Mouse (Mus musculus) erythroblast, embryonic 14.5 days (primary cell): ENCODE data around the gene Bach2. TPM values are rescaled to one million over a fixed set of nuclear protein-coding genes. Genes with fewer than 3 reads are reported as not detected.

Experiments
- H3K27me3 ChIP-seq: 2 replicates; pipeline ENCODE4 v1.6.1; 2012; ENCODE audit warnings: inconsistent platforms; ENCODE audit not compliant: control insufficient read depth
- H3K36me3 ChIP-seq: 2 replicates; pipeline ENCODE4 v1.6.1; 2012; ENCODE audit warnings: mild to moderate bottlenecking, inconsistent platforms; ENCODE audit not compliant: control insufficient read depth
- H3K4me1 ChIP-seq: 2 replicates; pipeline ENCODE4 v1.6.1; 2012; ENCODE audit warnings: inconsistent platforms; ENCODE audit not compliant: control insufficient read depth
- H3K4me3 ChIP-seq: replicated peaks from 2 replicates; pipeline ENCODE3; 2012; ENCODE audit warnings: moderate library complexity, mild to moderate bottlenecking, inconsistent platforms
- H3K9me3 ChIP-seq: 2 replicates; pipeline ENCODE4 v1.6.1; 2012; ENCODE audit warnings: low read length, inconsistent platforms, mixed read lengths; ENCODE audit not compliant: control insufficient read depth
- GATA1 ChIP-seq: IDR thresholded peaks from 2 replicates; pipeline ENCODE4 v1.6.1; 2012; ENCODE audit warnings: low read length, inconsistent platforms, mixed read lengths
- TAL1 ChIP-seq: IDR thresholded peaks from 3 replicates; pipeline ENCODE4 v1.6.1; 2012; ENCODE audit warnings: low read length, inconsistent platforms, mixed read lengths
- polyA plus RNA-seq: library from polyadenylated mRNA; stranded (reverse); fragments of >175 nt; gene quantifications from 2 replicates; pipeline ENCODE4 v1.2.3, GENCODE M21; 2012

Gene Bach2
- polyA plus RNA-seq, 1 experiment, result 0.02 TPM

DNA sequence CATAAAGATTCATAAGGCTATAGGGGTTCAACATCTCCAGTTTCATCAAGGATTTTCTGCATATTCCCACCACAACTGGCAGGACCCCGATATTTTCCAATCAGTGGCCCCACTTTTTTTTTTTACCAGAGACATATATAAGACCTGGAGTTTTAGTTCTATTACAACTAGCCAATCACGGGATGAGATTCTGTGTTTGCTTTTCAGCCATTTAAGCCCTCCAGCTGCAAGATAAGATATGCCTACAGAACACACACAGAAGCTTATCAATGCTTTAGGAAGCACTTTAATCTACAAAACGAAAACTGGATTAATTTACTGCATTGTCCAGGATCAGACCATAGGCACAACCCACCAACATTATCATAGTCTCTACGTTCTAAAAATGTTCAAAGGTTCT lies 33.8 kb upstream of the Bach2 start:
- Histone ChIP-seq H3K4me1 (peaks cover 35% of the 10 kb centered on the region), H3K4me3 (no peak overlapping the region), H3K9me3 (no peaks in the 10 kb centered on the region), H3K36me3 (no peaks in the 10 kb centered on the region), H3K27me3 (no peaks in the 10 kb centered on the region)
- TF ChIP-seq GATA1, result no peak
- TF ChIP-seq TAL1, result no peak

DNA sequence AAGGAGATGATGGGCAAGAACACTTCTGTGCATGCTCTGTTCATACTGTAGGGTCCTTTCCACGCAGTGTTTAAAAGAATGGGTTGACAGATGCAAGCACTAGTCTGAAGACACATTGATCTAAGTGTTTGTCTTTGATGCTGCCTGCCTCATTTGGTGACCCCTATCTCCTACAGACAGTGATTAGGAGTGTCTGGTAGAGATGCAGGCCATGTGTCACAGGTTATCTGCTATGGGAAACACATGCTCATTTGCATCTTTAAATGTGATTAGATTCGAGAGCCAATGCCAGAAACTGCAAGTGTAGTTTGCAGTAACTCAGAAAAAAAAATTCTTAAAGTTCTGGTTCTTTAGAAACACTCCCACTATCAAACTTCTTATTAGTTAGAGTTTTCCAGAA lies 32.8 kb upstream of the Bach2 start:
- Histone ChIP-seq H3K9me3 (no peaks in the 10 kb centered on the region), H3K27me3 (no peaks in the 10 kb centered on the region), H3K4me1 (peaks cover 36% of the 10 kb centered on the region), H3K4me3 (no peak overlapping the region), H3K36me3 (no peaks in the 10 kb centered on the region)
- no peak for TF ChIP-seq TAL1
- no peak for TF ChIP-seq GATA1

DNA sequence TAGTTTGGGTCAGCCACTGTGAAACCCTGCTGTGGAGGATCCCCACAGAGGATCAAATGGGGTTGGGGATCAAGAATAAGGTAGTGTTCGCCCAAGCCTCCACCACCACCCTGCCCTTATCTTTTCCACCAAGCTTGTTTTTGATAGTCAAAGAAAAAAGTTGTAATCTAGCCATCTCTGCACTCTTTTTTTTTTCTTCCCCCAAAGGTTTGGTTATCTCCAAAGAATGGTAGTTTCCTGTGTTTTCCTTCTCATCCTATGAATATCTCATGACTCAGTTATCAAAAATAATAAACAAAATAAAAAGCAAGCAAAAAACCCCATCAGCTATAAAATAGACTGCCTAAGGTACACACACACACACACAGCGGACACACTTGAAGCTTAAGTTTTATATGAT lies 28.6 kb upstream of the Bach2 start:
- Histone ChIP-seq H3K27me3 (no peaks in the 10 kb centered on the region), H3K4me3 (no peak overlapping the region), H3K9me3 (no peaks in the 10 kb centered on the region), H3K36me3 (no peaks in the 10 kb centered on the region), H3K4me1 (peaks cover 28% of the 10 kb centered on the region)
- TF ChIP-seq GATA1 (no peak), TAL1 (no peak)

DNA sequence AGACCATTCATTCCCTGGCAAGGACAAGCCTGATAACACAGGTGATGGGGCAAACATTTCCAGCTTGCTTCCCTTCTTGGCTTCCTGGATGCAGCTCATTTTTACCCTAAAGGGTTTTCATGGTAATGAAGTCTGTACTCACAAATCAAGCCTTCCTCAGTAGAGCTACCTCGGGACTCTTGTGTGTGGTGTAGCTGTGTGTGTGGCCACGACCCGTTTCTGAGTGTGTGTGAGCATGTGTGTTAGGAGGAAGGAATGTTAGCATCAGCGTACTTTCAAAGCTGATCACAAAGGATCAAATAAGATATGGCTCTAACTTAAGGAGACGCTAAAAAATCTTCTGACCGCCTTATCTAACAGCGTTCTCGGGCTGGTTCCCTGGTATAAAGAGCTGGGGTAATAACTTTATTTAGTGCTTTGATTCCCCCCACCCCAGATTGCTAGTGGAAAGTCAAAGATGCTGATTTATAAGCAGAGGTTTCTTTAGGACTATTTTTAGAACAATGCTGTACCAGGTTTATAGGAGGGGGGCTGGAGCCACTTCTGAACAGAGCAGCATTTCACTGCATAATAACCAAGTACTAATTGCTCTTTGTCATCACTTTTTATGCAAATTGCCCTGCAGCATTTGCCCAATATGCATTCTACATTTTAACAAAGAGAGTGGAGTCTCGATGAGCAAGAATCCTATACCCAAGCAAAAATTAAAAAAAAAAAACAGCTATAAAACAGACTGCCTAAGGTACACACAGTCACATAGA lies 28.0 kb upstream of the Bach2 start:
- Histone ChIP-seq H3K9me3 (no peaks in the 10 kb centered on the region), H3K27me3 (no peaks in the 10 kb centered on the region), H3K36me3 (no peaks in the 10 kb centered on the region), H3K4me1 (peaks cover 22% of the 10 kb centered on the region), H3K4me3 (no peak overlapping the region)
- TF ChIP-seq TAL1 (no peak), GATA1 (no peak)

DNA sequence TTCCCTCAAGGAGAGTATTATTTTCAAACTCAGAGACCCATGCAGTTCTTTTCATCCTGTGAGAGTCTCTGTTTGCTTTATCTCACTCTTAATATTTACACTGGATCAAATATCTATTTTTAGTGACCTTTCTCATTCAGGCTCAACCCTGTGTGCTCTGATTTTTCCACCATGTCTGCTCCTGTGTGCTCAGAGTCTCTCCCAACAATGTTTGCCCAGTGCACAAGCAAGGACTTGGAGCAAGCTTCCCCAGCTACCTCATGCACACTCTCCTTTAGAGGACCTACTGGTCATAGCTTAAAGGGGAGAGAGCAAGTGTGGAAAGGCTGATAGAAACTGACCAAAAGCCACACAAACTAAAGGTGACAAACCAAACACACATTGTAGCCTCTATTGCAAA lies 26.0 kb upstream of the Bach2 start:
- Histone ChIP-seq H3K4me3 (no peak overlapping the region), H3K27me3 (no peaks in the 10 kb centered on the region), H3K4me1 (peaks cover 4% of the 10 kb centered on the region), H3K9me3 (no peaks in the 10 kb centered on the region), H3K36me3 (no peaks in the 10 kb centered on the region)
- no peak for TF ChIP-seq TAL1
- TF ChIP-seq GATA1, result no peak

DNA sequence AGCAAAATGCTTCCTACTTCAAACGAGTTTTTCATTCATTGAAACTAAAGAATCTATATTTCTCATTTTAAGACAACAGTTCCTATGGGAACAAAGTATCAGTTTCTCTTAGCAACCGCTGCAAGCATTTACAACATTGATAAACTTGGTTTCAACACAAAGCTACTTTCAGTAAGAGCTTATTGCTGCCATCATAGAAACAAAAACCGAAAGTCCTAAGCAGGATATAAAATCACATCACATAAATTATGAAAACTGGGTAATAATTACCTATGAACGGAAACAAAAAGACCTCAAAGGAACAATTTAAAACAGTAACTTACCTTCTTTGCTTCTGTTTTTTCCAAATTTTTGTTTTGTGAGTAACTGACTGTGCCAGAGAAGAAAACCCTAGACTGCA lies 22.1 kb upstream of the Bach2 start:
- Histone ChIP-seq H3K4me3 (no peak overlapping the region), H3K27me3 (no peaks in the 10 kb centered on the region; the same call in 1 of the 2 replicates), H3K36me3 (no peaks in the 10 kb centered on the region), H3K9me3 (no peaks in the 10 kb centered on the region), H3K4me1 (no peaks in the 10 kb centered on the region)
- no peak for TF ChIP-seq TAL1
- no peak for TF ChIP-seq GATA1

DNA sequence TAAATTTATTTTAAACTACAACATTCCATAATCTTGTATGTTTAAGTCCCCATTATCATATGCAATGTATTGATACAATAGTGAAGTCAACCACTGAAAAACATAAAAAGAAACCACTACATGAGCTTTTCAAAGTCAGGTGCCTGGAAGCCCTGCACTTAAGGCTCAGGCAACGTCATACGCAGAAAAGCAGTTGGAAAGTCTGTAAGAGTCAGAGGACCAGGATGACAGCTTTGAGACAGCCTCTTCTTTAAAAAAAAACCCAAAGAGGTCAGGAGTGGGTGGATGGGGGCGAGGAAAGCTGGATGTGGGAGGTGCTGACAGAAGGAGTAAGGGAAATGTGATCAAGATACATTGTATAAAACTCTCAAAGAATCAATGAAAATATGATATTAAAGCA lies 21.6 kb upstream of the Bach2 start:
- peaks cover 3% of the 10 kb centered on the region; the same call in 1 of the 2 replicates for H3K27me3 ChIP-seq
- TF ChIP-seq GATA1 (no peak), TAL1 (no peak)
- no peaks in the 10 kb centered on the region for H3K4me1 ChIP-seq
- no peak overlapping the region for H3K4me3 ChIP-seq
- H3K9me3 ChIP-seq, result no peaks in the 10 kb centered on the region
- no peaks in the 10 kb centered on the region for H3K36me3 ChIP-seq

DNA sequence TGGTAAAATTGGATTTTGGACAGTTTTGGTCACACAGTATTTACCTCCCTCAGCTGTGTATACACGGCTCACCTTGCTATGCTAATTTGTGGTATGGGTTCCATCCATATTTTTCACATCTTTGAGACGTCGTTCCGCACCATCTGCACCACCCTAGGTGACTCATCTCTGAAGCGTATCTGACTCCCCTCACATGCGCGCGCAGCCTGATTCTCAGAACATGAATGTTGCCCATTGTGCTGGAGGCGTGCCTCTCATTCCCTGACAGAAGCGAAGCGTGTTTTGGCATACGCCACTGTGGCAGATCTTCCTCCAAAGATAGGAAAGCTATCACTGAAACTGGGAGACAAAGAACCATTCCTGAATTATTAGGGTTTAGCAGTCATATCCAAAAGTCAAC lies 21.0 kb upstream of the Bach2 start:
- peaks cover 5% of the 10 kb centered on the region; the same call in 1 of the 2 replicates for H3K27me3 ChIP-seq
- TF ChIP-seq GATA1, result no peak
- TF ChIP-seq TAL1, result no peak
- no peaks in the 10 kb centered on the region for H3K36me3 ChIP-seq
- H3K4me1 ChIP-seq, result no peaks in the 10 kb centered on the region
- no peaks in the 10 kb centered on the region for H3K9me3 ChIP-seq
- H3K4me3 ChIP-seq, result no peak overlapping the region

DNA sequence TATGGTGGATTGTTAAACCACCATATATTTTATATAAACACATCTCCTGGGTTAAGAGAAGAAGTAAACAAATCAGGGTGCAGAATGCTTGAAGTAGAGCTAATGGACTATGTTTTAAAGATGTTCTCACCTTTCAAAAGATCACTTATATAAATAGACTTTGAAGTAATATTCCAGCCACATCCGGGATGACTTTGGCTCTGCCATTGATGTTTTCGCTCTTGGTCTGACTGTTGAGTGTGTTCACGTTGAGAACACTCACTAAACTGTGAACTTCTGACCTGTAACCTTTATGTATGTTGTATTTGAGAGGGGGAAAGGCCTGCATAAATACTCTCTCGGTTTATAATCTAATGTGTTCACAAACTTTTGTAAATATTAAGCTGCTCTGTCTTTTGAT lies 20.2 kb upstream of the Bach2 start:
- H3K36me3 ChIP-seq, result no peaks in the 10 kb centered on the region
- H3K4me1 ChIP-seq, result no peaks in the 10 kb centered on the region
- H3K4me3 ChIP-seq, result no peak overlapping the region
- TF ChIP-seq GATA1, result no peak
- TF ChIP-seq TAL1, result no peak
- no peaks in the 10 kb centered on the region for H3K9me3 ChIP-seq
- H3K27me3 ChIP-seq, result peaks cover 8% of the 10 kb centered on the region; the same call in 1 of the 2 replicates
